Mouse (Mus musculus) liver, embryonic 11.5 days (tissue): ENCODE measurements around the gene Ddah2. TPM values are rescaled to one million over a fixed set of nuclear protein-coding genes. Genes with fewer than 3 reads are reported as not detected.

Experiments
- ATAC-seq: fragments of 200-750 bp; cut with Nextera tagmentation; replicated peaks from 2 replicates; pipeline ENCODE4 v1.8.0; 2017; ENCODE audit warnings: moderate number of reproducible peaks, mild to moderate bottlenecking, moderate TSS enrichment, moderate library complexity; ENCODE audit not compliant: low FRiP score
- DNase-seq: peaks from one replicate; pipeline ENCODE4 v3.0.0-alpha.2; 2017; ENCODE audit warnings: low spot score
- H3K27ac ChIP-seq: fragments of 300-500 bp; sonication (generic); 2 replicates; pipeline ENCODE4 v1.5.1; 2014; ENCODE audit warnings: mild to moderate bottlenecking, low read depth, low read length, control low read depth
- H3K27me3 ChIP-seq: fragments of 300-500 bp; sonication (generic); replicated peaks from 2 replicates; pipeline ENCODE4 v1.6.1; 2014; ENCODE audit warnings: low read length, mixed read lengths; ENCODE audit not compliant: control insufficient read depth, insufficient read depth
- H3K36me3 ChIP-seq: fragments of 300-500 bp; sonication (generic); 2 replicates; pipeline ENCODE4 v1.6.1; 2014; ENCODE audit warnings: mild to moderate bottlenecking, low read length, moderate library complexity, mixed read lengths; ENCODE audit not compliant: control insufficient read depth, insufficient read depth
- H3K4me1 ChIP-seq: fragments of 300-500 bp; sonication (generic); replicated peaks from 2 replicates; pipeline ENCODE4 v1.6.1; 2014; ENCODE audit warnings: low read length, mixed read lengths; ENCODE audit not compliant: control insufficient read depth, insufficient read depth
- H3K4me2 ChIP-seq: fragments of 300-500 bp; sonication (generic); 2 replicates; pipeline ENCODE4 v1.6.1; 2014; ENCODE audit warnings: mild to moderate bottlenecking, control low read depth, moderate library complexity
- H3K4me3 ChIP-seq: fragments of 300-500 bp; sonication (generic); 2 replicates; pipeline ENCODE4 v1.5.1; 2014; ENCODE audit warnings: low read depth, low read length, control low read depth
- H3K9ac ChIP-seq: fragments of 300-500 bp; sonication (generic); 2 replicates; pipeline ENCODE4 v1.6.1; 2014; ENCODE audit warnings: low read depth, low read length, control low read depth
- H3K9me3 ChIP-seq: fragments of 300-500 bp; sonication (generic); 2 replicates; pipeline ENCODE4 v1.6.1; 2016; ENCODE audit warnings: low read length, inconsistent platforms, mixed read lengths; ENCODE audit not compliant: control insufficient read depth
- WGBS: fragments of 180-500 bp; shearing (Covaris S2); extraction: QIAGEN DNeasy Blood & Tissue Kit; methylation state at CpG from one replicate; pipeline ENCODE4 v1.1.7; 2014; 5-methylcytosine and 5-hydroxymethylcytosine counted together
- polyA plus RNA-seq: library from polyadenylated mRNA; unstranded; fragments of >200 nt; fragmentation: Nextera tagmentation; extraction: Ambion mirVana; gene quantifications from 2 replicates; pipeline ENCODE4 v1.2.1, GENCODE M21; 2014

The Ddah2 gene
- polyA plus RNA-seq, 1 experiment from 2014 or later: 132 TPM

DNA sequence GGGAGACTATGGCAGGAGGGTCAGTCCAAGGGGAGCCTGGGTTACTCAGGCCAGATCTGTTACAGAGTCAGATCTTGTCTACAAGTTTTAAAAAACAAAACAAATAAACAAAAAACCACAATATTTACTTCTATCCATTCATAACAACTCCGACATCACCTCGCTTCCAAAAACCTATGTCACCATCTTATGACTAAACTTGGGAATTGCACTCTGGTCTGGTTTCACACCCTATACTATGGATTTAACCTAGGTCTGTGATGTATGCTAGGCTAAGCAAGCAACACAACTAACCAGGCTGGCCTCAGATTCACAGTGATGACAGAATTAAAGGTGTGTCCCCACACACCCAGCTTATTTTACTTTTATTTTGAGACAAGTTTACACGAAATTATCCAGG lies 47.7 kb downstream of the Ddah2 start:
- Histone ChIP-seq H3K9me3 (no peaks in the 10 kb centered on the region), H3K27me3 (no peaks in the 10 kb centered on the region), H3K4me1 (peaks cover 41% of the 10 kb centered on the region), H3K4me2 (no peak overlapping the region; the same call in 1 of the 2 replicates), H3K4me3 (no peak overlapping the region), H3K27ac (no peak overlapping the region), H3K9ac (no peak overlapping the region), H3K36me3 (peaks cover 19% of the 10 kb centered on the region)
- ATAC-seq (no peak), DNase-seq (no peak)
- 71% methylated on average over 3 of the region's 3 CpGs for WGBS

DNA sequence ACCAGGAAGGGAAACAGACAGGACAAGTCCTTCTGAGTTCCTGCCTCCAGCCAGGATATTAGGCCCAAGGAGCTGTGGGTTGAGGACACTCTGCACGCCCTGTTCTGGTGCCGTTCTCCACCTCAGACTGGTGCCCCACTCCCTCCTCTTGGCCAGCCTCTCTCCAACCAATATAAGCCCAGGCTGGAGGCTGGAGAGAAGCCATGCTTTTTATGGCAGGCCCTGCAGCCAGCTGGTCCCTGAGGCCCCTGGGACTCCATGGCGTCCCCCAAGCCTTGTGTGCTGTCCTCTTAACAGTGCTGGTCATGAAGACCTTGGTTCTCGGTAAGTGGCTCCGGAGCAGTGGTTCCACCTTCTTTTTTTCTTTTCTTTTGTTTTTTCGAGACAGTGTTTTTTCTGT lies 49.3 kb downstream of the Ddah2 start, which contains the start of gene Ly6g5c:
Ly6g5c (plus strand) TSS at position 183 of the 400 bp plus-strand sequence.
- Histone ChIP-seq H3K36me3 (peaks cover 5% of the 10 kb centered on the region; the same call in 1 of the 2 replicates), H3K4me2 (no peak within 1 kb of the TSS), H3K4me3 (no peak within 1 kb of the TSS), H3K9me3 (no peaks in the 10 kb centered on the region), H3K9ac (no peak within 1 kb of the TSS), H3K4me1 (peaks cover 32% of the 10 kb centered on the region), H3K27me3 (no peaks in the 10 kb centered on the region), H3K27ac (no peak within 1 kb of the TSS)
- WGBS: 84% methylated on average over 6 of the region's 6 CpGs
- ATAC-seq: no peak
- no peak for DNase-seq

Other genes with a start within 250 kb of the Ddah2 start
- gene Stk19, start 222.1 kb upstream of the Ddah2 start, polyA plus RNA-seq: 25.1 and 27.1 TPM in 2 replicates
- gene Dxo, start 222.0 kb upstream of the Ddah2 start, polyA plus RNA-seq: 55.4 and 56.3 TPM in 2 replicates
- gene Skiv2l, start 208.8 kb upstream of the Ddah2 start, polyA plus RNA-seq: 43.7 and 44.8 TPM in 2 replicates
- gene Nelfe, start 208.6 kb upstream of the Ddah2 start, polyA plus RNA-seq: 108 and 114 TPM in 2 replicates
- gene Cfb, start 196.5 kb upstream of the Ddah2 start, polyA plus RNA-seq: 67.6 and 74.9 TPM in 2 replicates
- 0.45 and 0.86 TPM in 2 replicates for gene Zbtb12, start 179.6 kb upstream of the Ddah2 start, polyA plus RNA-seq
- 0.09 TPM in 1 of 2 replicates, not detected in the other for gene Gm20547, start 177.0 kb upstream of the Ddah2 start, polyA plus RNA-seq
- 8.1 and 9.0 TPM in 2 replicates for gene C2, start 160.8 kb upstream of the Ddah2 start, polyA plus RNA-seq
- gene Ehmt2, start 160.6 kb upstream of the Ddah2 start, polyA plus RNA-seq: 43.6 and 50.9 TPM in 2 replicates
- gene Slc44a4, start 144.6 kb upstream of the Ddah2 start, polyA plus RNA-seq: 0.97 and 1.3 TPM in 2 replicates
- 24.4 and 26.4 TPM in 2 replicates for gene Neu1, start 127.8 kb upstream of the Ddah2 start, polyA plus RNA-seq
- gene Hspa1b, start 99.8 kb upstream of the Ddah2 start, polyA plus RNA-seq: 0.14 and 0.41 TPM in 2 replicates
- not detected in 2 replicates for gene Gm20481, start 89.1 kb upstream of the Ddah2 start, polyA plus RNA-seq
- 4.7 and 5.7 TPM in 2 replicates for gene Hspa1a, start 86.9 kb upstream of the Ddah2 start, polyA plus RNA-seq
- gene Hspa1l, start 86.3 kb upstream of the Ddah2 start, polyA plus RNA-seq: 0.66 and 1.5 TPM in 2 replicates
- 304 and 315 TPM in 2 replicates for gene Lsm2, start 77.2 kb upstream of the Ddah2 start, polyA plus RNA-seq
- 234 and 245 TPM in 2 replicates for gene Vars, start 58.0 kb upstream of the Ddah2 start, polyA plus RNA-seq
- gene Vwa7, start 42.5 kb upstream of the Ddah2 start, polyA plus RNA-seq: 0.16 TPM in 2 replicates
- 6.9 and 8.5 TPM in 2 replicates for gene Sapcd1, start 31.0 kb upstream of the Ddah2 start, polyA plus RNA-seq
- gene Msh5, start 12.3 kb upstream of the Ddah2 start, polyA plus RNA-seq: 3.8 and 4.7 TPM in 2 replicates
- 118 and 134 TPM in 2 replicates for gene Clic1, start 9.1 kb upstream of the Ddah2 start, polyA plus RNA-seq
- gene Ly6g6c, start 6.4 kb downstream of the Ddah2 start, polyA plus RNA-seq: 0.34 and 1.8 TPM in 2 replicates
- gene Mpig6b, start 7.1 kb downstream of the Ddah2 start, polyA plus RNA-seq: 8.4 and 11.2 TPM in 2 replicates
- 0.57 TPM in 1 of 2 replicates, not detected in the other for gene Ly6g6e, start 17.9 kb downstream of the Ddah2 start, polyA plus RNA-seq
- 0.44 and 0.78 TPM in 2 replicates for gene Ly6g6d, start 19.0 kb downstream of the Ddah2 start, polyA plus RNA-seq
- 12.8 and 13.5 TPM in 2 replicates for gene Ly6g6f, start 26.6 kb downstream of the Ddah2 start, polyA plus RNA-seq
- 71.6 and 79.8 TPM in 2 replicates for gene Abhd16a, start 30.2 kb downstream of the Ddah2 start, polyA plus RNA-seq
- gene Ly6g5c, start 49.2 kb downstream of the Ddah2 start, polyA plus RNA-seq: not detected in 2 replicates
- gene Ly6g5b, start 56.4 kb downstream of the Ddah2 start, polyA plus RNA-seq: 0.69 and 0.89 TPM in 2 replicates
- gene Gpank1, start 62.4 kb downstream of the Ddah2 start, polyA plus RNA-seq: 23.7 and 25.2 TPM in 2 replicates
- gene Csnk2b, start 63.0 kb downstream of the Ddah2 start, polyA plus RNA-seq: 246 and 259 TPM in 2 replicates
- gene D17H6S53E, start 67.3 kb downstream of the Ddah2 start, polyA plus RNA-seq: 6.0 and 7.1 TPM in 2 replicates
- gene Apom, start 73.0 kb downstream of the Ddah2 start, polyA plus RNA-seq: 429 and 459 TPM in 2 replicates
- 61.4 and 73.6 TPM in 2 replicates for gene Bag6, start 76.1 kb downstream of the Ddah2 start, polyA plus RNA-seq
- 169 and 205 TPM in 2 replicates for gene Prrc2a, start 105.9 kb downstream of the Ddah2 start, polyA plus RNA-seq
- gene Aif1, start 117.0 kb downstream of the Ddah2 start, polyA plus RNA-seq: 13.9 and 20.0 TPM in 2 replicates
- 24.1 and 28.1 TPM in 2 replicates for gene Lst1, start 129.4 kb downstream of the Ddah2 start, polyA plus RNA-seq
- gene Ltb, start 135.4 kb downstream of the Ddah2 start, polyA plus RNA-seq: 0.70 and 0.78 TPM in 2 replicates
- 0.47 and 0.53 TPM in 2 replicates for gene Tnf, start 143.0 kb downstream of the Ddah2 start, polyA plus RNA-seq
- not detected in 2 replicates for gene Lta, start 146.3 kb downstream of the Ddah2 start, polyA plus RNA-seq
- 0.53 TPM in 1 of 2 replicates, not detected in the other for gene Gm16181, start 161.8 kb downstream of the Ddah2 start, polyA plus RNA-seq
- 2.6 and 2.9 TPM in 2 replicates for gene Atp6v1g2, start 174.6 kb downstream of the Ddah2 start, polyA plus RNA-seq
- 4.6 and 5.4 TPM in 2 replicates for gene Nfkbil1, start 176.8 kb downstream of the Ddah2 start, polyA plus RNA-seq
- gene Ddx39b, start 182.7 kb downstream of the Ddah2 start, polyA plus RNA-seq: 432 and 439 TPM in 2 replicates
- gene H2-D1, start 203.7 kb downstream of the Ddah2 start, polyA plus RNA-seq: 88.0 and 90.8 TPM in 2 replicates